Mouse (Mus musculus): ENCODE results near the gene Rsph4a. TPM values are rescaled to one million over a fixed set of nuclear protein-coding genes. Genes with fewer than 3 reads are reported as not detected.
"Not testable (repeated sequence)": the region's sequence is repeated elsewhere in the genome, so short reads cannot be mapped to it uniquely, and the experiment has no call there.

Gene Rsph4a
- 0.57 and 0.82 TPM in 2 replicates for polyA plus RNA-seq (2012; rRNA removed)

- peak; percentile 43 to 75 for DNase-seq (ENCODE audit: extremely low spot score in 1 of 2, low spot score in 1 of 2)
Observed at GRCm38 (mm10) chr10:33904530-33905481, at the start of gene Rsph4a. Gene Rsph4a (plus strand): TSS chr10:33905111.

GRCm38 (mm10) chr10:33857421-33857820 lies 47.5 kb upstream of the Rsph4a start, which contains the start of gene Sult3a1:
Gene Sult3a1 (plus strand): TSS chr10:33857721.
- no peak for DNase-seq (ENCODE audit: extremely low spot score in 1 of 2, low spot score in 1 of 2)

DNA sequence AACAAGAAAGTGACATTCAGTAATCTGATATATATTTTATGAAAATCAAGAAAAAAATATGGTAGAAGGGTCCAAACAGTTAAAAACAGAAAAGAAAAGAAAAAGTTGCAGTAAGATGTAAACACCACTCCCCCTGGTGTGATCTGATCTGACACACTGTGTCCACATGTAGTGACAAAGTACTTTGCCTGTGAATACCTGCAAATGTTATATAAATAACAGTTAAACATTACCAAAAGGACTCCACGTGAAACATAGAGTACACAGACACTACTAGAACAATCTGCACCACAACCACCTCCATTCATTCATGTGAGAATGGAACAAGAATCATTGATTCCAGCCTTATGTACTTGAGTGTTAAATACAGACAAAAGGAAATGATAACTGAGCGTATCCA lies 38.9 kb upstream of the Rsph4a start:
- no peak for DNase-seq (ENCODE audit: extremely low spot score in 1 of 2, low spot score in 1 of 2)

DNA sequence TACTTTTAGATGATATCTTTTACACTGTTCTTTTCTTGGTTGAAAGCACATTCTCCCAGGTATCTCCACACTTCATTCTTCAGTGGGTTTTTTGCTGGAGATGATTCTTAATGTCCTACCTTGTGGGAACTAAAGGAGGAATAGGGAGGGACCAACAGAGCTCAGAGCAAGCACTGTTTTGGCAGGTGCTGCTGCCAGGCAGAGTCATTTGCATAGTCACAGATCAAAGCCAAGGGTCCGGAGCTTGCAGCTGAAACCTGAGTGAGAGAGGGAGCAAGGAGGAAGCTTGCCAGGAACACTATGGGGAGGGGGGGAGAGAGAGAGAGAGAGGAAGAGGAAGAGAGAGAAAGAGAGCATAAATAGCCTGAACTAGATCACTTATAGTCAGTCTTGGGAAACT lies 34.5 kb upstream of the Rsph4a start:
- DNase-seq (ENCODE audit: extremely low spot score in 1 of 2, low spot score in 1 of 2): no peak

DNA sequence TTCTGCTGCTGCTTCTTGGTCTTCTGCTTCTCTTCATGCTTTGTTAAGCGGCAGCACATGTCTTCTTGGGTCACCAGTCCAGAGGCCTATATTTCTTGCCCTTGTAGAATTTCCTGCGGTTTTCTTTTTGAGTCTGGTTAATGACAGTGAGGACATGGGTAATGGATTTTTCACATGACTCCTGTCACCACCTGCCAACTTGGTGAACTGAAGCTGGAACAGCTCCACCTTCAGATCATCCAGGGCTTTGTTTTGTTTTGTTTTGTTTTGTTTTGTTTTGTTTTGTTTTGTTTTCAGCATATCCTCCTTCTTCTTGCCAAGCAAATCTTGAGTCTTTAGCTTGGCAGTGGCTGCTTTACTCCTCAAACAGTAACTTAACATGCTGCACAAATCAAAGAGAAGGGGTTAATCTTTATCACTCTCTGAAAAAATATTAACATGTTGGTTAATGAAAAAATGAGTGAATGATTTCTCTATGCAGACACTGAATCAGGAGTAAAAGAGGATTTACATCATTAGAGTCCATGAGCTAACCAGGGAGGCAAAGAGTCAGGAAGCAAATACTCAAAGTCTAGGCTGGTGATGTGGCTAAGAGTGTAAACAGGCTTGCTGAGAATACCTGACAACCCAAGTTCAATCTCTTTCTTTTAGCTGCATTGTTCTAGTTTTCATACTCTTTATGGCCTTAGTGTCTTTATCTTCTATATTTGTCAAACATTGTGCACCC lies 32.1 kb upstream of the Rsph4a start:
- DNase-seq (ENCODE audit: extremely low spot score in 1 of 2, low spot score in 1 of 2): no peak

GRCm38 (mm10) chr10:33882411-33882810 lies 22.5 kb upstream of the Rsph4a start:
- not testable (repeated sequence) for DNase-seq (ENCODE audit: extremely low spot score in 1 of 2, low spot score in 1 of 2)

DNA sequence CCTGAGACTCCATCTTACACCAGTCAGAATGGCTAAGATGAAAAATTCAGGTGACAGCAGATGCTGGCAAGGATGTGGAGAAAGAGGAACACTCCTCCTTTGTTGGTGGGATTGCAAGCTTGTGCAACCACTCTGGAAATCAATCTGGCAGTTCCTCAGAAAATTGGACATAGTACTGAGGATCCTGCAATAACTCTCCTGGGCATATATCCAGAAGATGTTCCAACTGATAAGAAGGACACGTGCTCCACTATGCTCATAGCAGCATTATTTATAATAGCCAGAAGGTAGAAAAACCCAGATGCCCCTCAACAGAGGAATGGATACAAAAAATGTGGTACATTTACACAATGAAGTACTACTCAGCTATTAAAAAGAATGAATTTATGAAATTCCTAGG lies 3.4 kb upstream of the Rsph4a start:
- not testable (repeated sequence) for DNase-seq (ENCODE audit: extremely low spot score in 1 of 2, low spot score in 1 of 2)

DNA sequence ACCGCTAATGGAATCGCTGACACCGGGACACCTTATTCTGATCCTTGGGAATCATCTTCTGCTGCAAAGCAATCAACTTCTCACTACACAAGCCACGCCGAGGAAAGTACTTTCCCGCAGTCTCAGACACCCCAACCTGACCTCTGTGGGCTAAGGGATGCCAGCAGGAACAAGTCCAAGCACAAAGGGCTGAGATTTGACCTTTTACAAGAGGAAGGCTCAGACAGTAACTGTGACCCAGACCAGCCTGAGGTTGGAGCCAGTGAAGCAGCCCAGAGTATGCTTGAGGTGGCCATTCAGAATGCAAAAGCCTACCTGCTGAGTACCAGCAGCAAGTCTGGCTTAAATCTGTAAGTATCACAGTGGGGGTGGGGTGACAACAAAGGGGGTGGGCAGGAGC lies 578 bp downstream of the Rsph4a start:
- DNase-seq (ENCODE audit: extremely low spot score in 1 of 2, low spot score in 1 of 2): no peak

- no peak for DNase-seq (ENCODE audit: extremely low spot score in 1 of 2, low spot score in 1 of 2)
Observed at GRCm38 (mm10) chr10:33940702-33941101, 35.8 kb downstream of the Rsph4a start.

GRCm38 (mm10) chr10:33945390-33945789 lies 40.5 kb downstream of the Rsph4a start:
- DNase-seq (ENCODE audit: extremely low spot score in 1 of 2, low spot score in 1 of 2): no peak

DNA sequence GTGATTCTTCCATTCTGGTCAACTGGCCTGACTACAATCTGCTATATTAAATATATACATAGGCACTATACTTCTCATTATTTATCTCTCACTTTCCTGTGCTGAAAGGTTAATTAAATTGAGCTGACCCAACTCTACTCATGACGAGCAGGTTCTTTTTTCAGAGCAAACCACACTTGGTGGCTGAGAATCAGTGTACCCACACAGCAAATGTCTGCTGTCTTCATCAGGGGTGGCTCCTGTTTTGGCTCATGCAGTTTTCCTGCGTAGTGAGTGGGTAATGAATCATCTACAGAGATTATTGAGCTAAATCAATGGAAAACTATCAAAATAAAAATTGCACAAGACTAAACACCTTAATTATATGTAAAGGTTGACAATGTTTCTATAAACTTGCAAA lies 41.4 kb downstream of the Rsph4a start:
- peak in 1 of 2 experiments; percentile 49 for DNase-seq (ENCODE audit: extremely low spot score in 1 of 2, low spot score in 1 of 2)

DNA sequence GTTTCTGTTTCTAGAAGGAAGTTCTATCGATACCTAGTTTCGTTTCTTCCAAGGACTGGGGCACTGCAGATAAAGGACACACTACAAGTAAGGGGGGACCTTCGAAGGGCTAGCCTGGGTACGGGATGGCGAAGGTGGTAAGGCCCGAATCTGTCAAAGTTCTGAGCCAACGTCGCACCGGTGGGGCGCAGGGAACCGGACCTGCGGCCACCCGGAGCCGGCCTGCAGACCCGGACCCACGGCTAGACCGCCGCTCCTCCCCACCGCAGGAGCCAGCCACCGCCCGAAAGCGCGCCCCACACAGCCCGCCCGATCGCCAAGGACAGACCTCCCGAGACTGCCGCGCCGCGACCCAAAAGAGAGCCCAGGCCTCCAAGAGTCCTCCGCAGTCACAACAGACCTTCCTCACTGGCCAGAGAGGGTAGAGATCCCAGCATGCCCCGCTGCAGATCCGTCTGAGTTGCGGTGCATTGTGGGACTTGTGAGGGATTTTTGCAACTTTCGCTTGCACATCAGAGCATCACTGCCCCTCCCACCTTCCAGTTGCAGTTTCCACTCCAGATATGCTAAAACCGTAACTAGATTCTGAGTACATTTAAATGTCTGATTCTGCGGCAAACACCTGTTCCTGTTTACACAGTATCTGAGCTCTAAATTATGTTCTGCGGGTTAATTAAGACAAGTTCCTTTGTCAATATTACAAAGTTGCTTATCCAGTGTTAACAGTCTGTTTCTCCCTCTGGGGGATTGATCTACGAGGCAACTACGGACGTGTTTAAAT lies 46.1 kb downstream of the Rsph4a start, which contains the start of gene Zup1:
TSS of gene Zup1 (minus strand) at position 467 of the 781 bp plus-strand sequence.
- peak; percentile 69 to 91 for DNase-seq (ENCODE audit: extremely low spot score in 1 of 2, low spot score in 1 of 2)

GRCm38 (mm10) chr10:33952509-33952908 lies 47.6 kb downstream of the Rsph4a start:
- no peak for DNase-seq (ENCODE audit: extremely low spot score in 1 of 2, low spot score in 1 of 2)

Other genes starting within 250 kb of the Rsph4a start
- not detected in 2 replicates for gene Sult3a2, start 118.4 kb upstream of the Rsph4a start, polyA plus RNA-seq (2012; rRNA removed)
- not detected in 2 replicates for gene Sult3a1, start 47.4 kb upstream of the Rsph4a start, polyA plus RNA-seq (2012; rRNA removed)
- 6.8 and 8.3 TPM in 2 replicates for gene Zup1, start 46.2 kb downstream of the Rsph4a start, polyA plus RNA-seq (2012; rRNA removed)
- 60.9 and 78.0 TPM in 2 replicates for gene Rwdd1, start 114.5 kb downstream of the Rsph4a start, polyA plus RNA-seq (2012; rRNA removed)
- not detected in 2 replicates for gene Trappc3l, start 132.5 kb downstream of the Rsph4a start, polyA plus RNA-seq (2012; rRNA removed)
- not detected in 2 replicates for gene Calhm4, start 139.2 kb downstream of the Rsph4a start, polyA plus RNA-seq (2012; rRNA removed)
- 1.4 and 1.8 TPM in 2 replicates for gene Calhm5, start 191.4 kb downstream of the Rsph4a start, polyA plus RNA-seq (2012; rRNA removed)
- 0.44 and 0.50 TPM in 2 replicates for gene Calhm6, start 222.9 kb downstream of the Rsph4a start, polyA plus RNA-seq (2012; rRNA removed)

Measured in frontal cortex, adult 2 months (tissue).